Mouse (Mus musculus) megakaryocyte, embryonic 14.5 days (primary cell): ENCODE measurements around the gene Rffl.

Source experiments
- FLI1 ChIP-seq: IDR thresholded peaks from 2 replicates; pipeline ENCODE4 v1.6.1; 2012; ENCODE audit warnings: low read length, inconsistent platforms, mixed read lengths
- GATA1 ChIP-seq: IDR thresholded peaks from 3 replicates; pipeline ENCODE4 v1.6.1; 2012; ENCODE audit warnings: mixed read lengths, low read length, inconsistent platforms, borderline replicate concordance

- TF ChIP-seq GATA1, result no peak
- TF ChIP-seq FLI1, result no peak
These were observed 19.3 kb upstream of the Rffl start, which contains the start of gene Rad51d for GRCm38 (mm10) chr11:82890342-82890762.
